Mouse (Mus musculus) ES-E14 (cell line): Measurements from ENCODE around the gene Zbtb1.

ENCODE experiments used
- CHD2 ChIP-seq: IDR thresholded peaks from 2 replicates; pipeline ENCODE4 v1.6.1; 2014; ENCODE audit warnings: mild to moderate bottlenecking, low read depth, low read length, inconsistent platforms
- MAFK ChIP-seq: IDR thresholded peaks from 2 replicates; pipeline ENCODE4 v1.6.1; 2014; ENCODE audit warnings: mild to moderate bottlenecking, low read depth, low read length, inconsistent platforms; ENCODE audit not compliant: insufficient read depth
- ZNF384 ChIP-seq: IDR thresholded peaks from 2 replicates; pipeline ENCODE4 v1.6.1; 2012; ENCODE audit warnings: low read depth, low read length, inconsistent platforms

DNA sequence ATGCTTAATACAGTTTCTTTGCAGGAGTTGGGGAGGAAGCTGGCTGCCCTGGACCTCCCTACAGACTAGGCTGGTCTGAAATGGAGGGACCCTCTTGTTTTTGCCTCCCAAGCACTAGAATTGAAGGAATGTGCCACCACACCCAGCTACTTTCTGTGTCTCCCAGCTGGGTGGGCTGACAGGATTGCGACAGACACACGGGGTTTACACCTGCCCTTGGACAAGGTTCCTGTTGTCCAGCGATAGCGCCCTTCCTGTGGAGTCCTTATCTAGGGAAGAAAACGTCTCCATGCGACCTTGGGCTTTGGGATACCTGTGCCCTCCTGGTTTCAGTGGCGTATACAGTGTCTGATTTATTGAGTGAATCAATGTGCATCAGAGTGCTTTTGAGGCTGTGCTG lies 10.1 kb downstream of the Zbtb1 start:
- TF ChIP-seq ZNF384 (no peak), CHD2 (no peak), MAFK (no peak)
